Mouse (Mus musculus): ENCODE data around the gene Rrm2.

The Rrm2 gene

GRCm38 (mm10) chr12:24705502-24706263, 2.4 kb upstream of the Rrm2 start:
- DNase-seq (ENCODE audit: low read depth): no peak

- peak; percentile 80 for DNase-seq (ENCODE audit: low read depth)
These were observed 1.1 kb upstream of the Rrm2 start for GRCm38 (mm10) chr12:24706764-24707479.

GRCm38 (mm10) chr12:24707480-24707802, 600 bp upstream of the Rrm2 start:
- DNase-seq (ENCODE audit: low read depth): peak; percentile 64

- no peak for DNase-seq (ENCODE audit: low read depth)
These were observed 780 bp downstream of the Rrm2 start for GRCm38 (mm10) chr12:24708824-24709218.

- peak; percentile 72 for DNase-seq (ENCODE audit: low read depth)
These were observed 1.4 kb downstream of the Rrm2 start for GRCm38 (mm10) chr12:24709409-24709808.

- DNase-seq (ENCODE audit: low read depth): peak; percentile 91
These were observed 1.9 kb downstream of the Rrm2 start for GRCm38 (mm10) chr12:24709831-24710508.

GRCm38 (mm10) chr12:24710672-24711071, 2.6 kb downstream of the Rrm2 start:
- DNase-seq (ENCODE audit: low read depth): peak; percentile 84

- DNase-seq (ENCODE audit: low read depth): no peak
These were observed 4.4 kb downstream of the Rrm2 start for GRCm38 (mm10) chr12:24712396-24712795.

- no peak for DNase-seq (ENCODE audit: low read depth)
These were observed 6.7 kb downstream of the Rrm2 start for GRCm38 (mm10) chr12:24714579-24715255.

- DNase-seq (ENCODE audit: low read depth): no peak
These were observed 7.3 kb downstream of the Rrm2 start for GRCm38 (mm10) chr12:24715268-24715896.

GRCm38 (mm10) chr12:24716721-24717301, 8.8 kb downstream of the Rrm2 start:
- peak; percentile 63 for DNase-seq (ENCODE audit: low read depth)

- DNase-seq (ENCODE audit: low read depth): no peak
These were observed 15.4 kb downstream of the Rrm2 start for GRCm38 (mm10) chr12:24723434-24723833.

GRCm38 (mm10) chr12:24723859-24724258, 15.8 kb downstream of the Rrm2 start:
- no peak for DNase-seq (ENCODE audit: low read depth)

GRCm38 (mm10) chr12:24724369-24724768, 16.3 kb downstream of the Rrm2 start:
- DNase-seq (ENCODE audit: low read depth): no peak

- no peak for DNase-seq (ENCODE audit: low read depth)
These were observed 26.9 kb downstream of the Rrm2 start for GRCm38 (mm10) chr12:24734828-24735394.

- no peak for DNase-seq (ENCODE audit: low read depth)
These were observed 28.9 kb downstream of the Rrm2 start for GRCm38 (mm10) chr12:24736956-24737355.

- no peak for DNase-seq (ENCODE audit: low read depth)
These were observed 31.9 kb downstream of the Rrm2 start for GRCm38 (mm10) chr12:24739963-24740362.

- peak; percentile 53 for DNase-seq (ENCODE audit: low read depth)
These were observed 33.5 kb downstream of the Rrm2 start for GRCm38 (mm10) chr12:24741535-24741934.

- no peak for DNase-seq (ENCODE audit: low read depth)
These were observed 36.3 kb downstream of the Rrm2 start for GRCm38 (mm10) chr12:24744309-24744708.

GRCm38 (mm10) chr12:24746579-24747296, 38.7 kb downstream of the Rrm2 start:
- DNase-seq (ENCODE audit: low read depth): no peak

GRCm38 (mm10) chr12:24747297-24747696, 39.3 kb downstream of the Rrm2 start:
- no peak for DNase-seq (ENCODE audit: low read depth)

Data from induced T-regulatory cell, adult 2 months (primary cell).